Mouse (Mus musculus) ES-E14 (cell line): ENCODE results near the gene Zfp605. TPM values are rescaled to one million over a fixed set of nuclear protein-coding genes. Genes with fewer than 3 reads are reported as not detected.
"Not testable (repeated sequence)": the region's sequence is repeated elsewhere in the genome, so short reads cannot be mapped to it uniquely, and the experiment has no call there.

Experiments used
- DNase-seq: peaks from one replicate; pipeline ENCODE4 v3.0.0-alpha.2; 2013; ENCODE audit warnings: low read depth, low spot score
- H3K27ac ChIP-seq: 2 replicates; pipeline ENCODE4 v1.5.1; 2012; ENCODE audit warnings: low read depth, mild to moderate bottlenecking, low read length, moderate library complexity, mixed read lengths; ENCODE audit not compliant: poor library complexity, insufficient read depth, severe bottlenecking
- H3K36me3 ChIP-seq: 2 replicates; pipeline ENCODE4 v1.6.1; 2012; ENCODE audit warnings: mild to moderate bottlenecking, low read length, moderate library complexity, mixed read lengths; ENCODE audit not compliant: control insufficient read depth, poor library complexity, insufficient read depth, severe bottlenecking
- H3K4me1 ChIP-seq, 2 experiments: fragments of 150-350 bp in 1 of 2; sonication (generic) in 1 of 2; 2 replicates each; pipeline ENCODE4 v1.6.1; 2012; ENCODE audit warnings: low read length in 2 of 2, mild to moderate bottlenecking in 1 of 2, mixed read lengths in 1 of 2; ENCODE audit not compliant: control insufficient read depth in 2 of 2, insufficient read depth in 2 of 2, poor library complexity in 1 of 2
- H3K4me3 ChIP-seq, 2 experiments: fragments of 150-350 bp in 1 of 2; sonication (generic) in 1 of 2; 2 replicates each; pipeline ENCODE4 v1.5.1; 2012; ENCODE audit warnings: low read length in 2 of 2, low read depth in 1 of 2, mild to moderate bottlenecking in 1 of 2, mixed read lengths in 1 of 2; ENCODE audit not compliant: insufficient read depth in 1 of 2, poor library complexity in 1 of 2, severe bottlenecking in 1 of 2
- H3K9ac ChIP-seq: 2 replicates; pipeline ENCODE4 v1.6.1; 2012; ENCODE audit warnings: low read depth, mild to moderate bottlenecking, low read length, mixed read lengths; ENCODE audit not compliant: poor library complexity, insufficient read depth, severe bottlenecking
- H3K9me3 ChIP-seq: fragments of 150-350 bp; sonication (generic); 2 replicates; pipeline ENCODE4 v1.6.1; 2012; ENCODE audit warnings: low read depth, mild to moderate bottlenecking, low read length; ENCODE audit not compliant: control insufficient read depth, insufficient read depth
- CHD2 ChIP-seq: IDR thresholded peaks from 2 replicates; pipeline ENCODE4 v1.6.1; 2014; ENCODE audit warnings: mild to moderate bottlenecking, low read depth, low read length, inconsistent platforms
- HCFC1 ChIP-seq: IDR thresholded peaks from 2 replicates; pipeline ENCODE4 v1.6.1; 2012; ENCODE audit warnings: low read length, inconsistent platforms, borderline replicate concordance; ENCODE audit not compliant: insufficient read depth
- MAFK ChIP-seq: IDR thresholded peaks from 2 replicates; pipeline ENCODE4 v1.6.1; 2014; ENCODE audit warnings: mild to moderate bottlenecking, low read depth, low read length, inconsistent platforms; ENCODE audit not compliant: insufficient read depth
- ZC3H11A ChIP-seq: IDR thresholded peaks from 2 replicates; pipeline ENCODE4 v1.6.1; 2012; ENCODE audit warnings: low read depth, mild to moderate bottlenecking, inconsistent platforms, low read length, borderline replicate concordance
- ZNF384 ChIP-seq: IDR thresholded peaks from 2 replicates; pipeline ENCODE4 v1.6.1; 2012; ENCODE audit warnings: low read depth, low read length, inconsistent platforms
- in situ Hi-C, 2 experiments: fragments of 600-800 bp; cut with MboI; formaldehyde crosslinking; loops; one replicate each; pipeline ENCODE4 v1.15.1; 2025; ENCODE audit warnings: low sequenced_read_pairs in 2 of 2, inconsistent platforms in 1 of 2; ENCODE audit not compliant: unreplicated experiment in 2 of 2
- total RNA-seq: library from RNA; depleted of rRNA; stranded (reverse); fragments of 300-350 nt; gene quantifications from 2 replicates; pipeline ENCODE4 v1.2.3, GENCODE M21; 2012

Zfp605 gene
- total RNA-seq, 1 experiment, result 8.9 TPM

GRCm38 (mm10) chr5:110107581-110108304 is 2.1 kb upstream of the Zfp605 start, which contains the start of gene Gtpbp6:
Gene Gtpbp6, minus strand, starts transcription at chr5:110108197.
- H3K36me3 ChIP-seq, result peaks cover 42% of the 10 kb centered on the region
- H3K27ac ChIP-seq, result peak within 1 kb of the TSS; percentile 100
- in situ Hi-C loops, result no loop called here
- H3K9me3 ChIP-seq, result no peaks in the 10 kb centered on the region
- TF ChIP-seq ZNF384 (no peak), ZC3H11A (no peak), CHD2 (no peak), HCFC1 (no peak), MAFK (no peak)
- peak; percentile 98 for DNase-seq
- peak within 1 kb of the TSS; percentile 98 for H3K9ac ChIP-seq
- peak within 1 kb of the TSS; percentile 83 to 99 for H3K4me3 ChIP-seq
- peaks cover 0 to 25% of the 10 kb centered on the region in 2 experiments; a peak in 2 of 4 replicates for H3K4me1 ChIP-seq

GRCm38 (mm10) chr5:110108305-110108628 is 1.6 kb upstream of the Zfp605 start:
- Histone ChIP-seq H3K27ac (no peak overlapping the region; the same call in 1 of the 2 replicates), H3K36me3 (peaks cover 37% of the 10 kb centered on the region), H3K9me3 (no peaks in the 10 kb centered on the region), H3K9ac (no peak overlapping the region), H3K4me3 (peak overlapping the region in 1 of 2 experiments; percentile 83; a peak in 2 of 4 replicates), H3K4me1 (peaks cover 0 to 25% of the 10 kb centered on the region in 2 experiments; a peak in 2 of 4 replicates)
- no peak for DNase-seq
- no peak for TF ChIP-seq HCFC1
- in situ Hi-C loops, result no loop called here

- H3K4me3 ChIP-seq, DNase-seq, in situ Hi-C loops, H3K4me1 ChIP-seq, H3K9ac ChIP-seq, H3K9me3 ChIP-seq, H3K36me3 ChIP-seq: not testable (repeated sequence)
- peak overlapping the region; percentile 63; the same call in 1 of the 2 replicates for H3K27ac ChIP-seq
These were observed 12.5 kb downstream of the Zfp605 start for GRCm38 (mm10) chr5:110122380-110122779.

- peak within 1 kb of the TSS; percentile 91 to 93 for H3K4me3 ChIP-seq
- H3K4me1 ChIP-seq, result no peaks in the 10 kb centered on the region; a peak in 1 of 4 replicates
- TF ChIP-seq ZC3H11A (no peak), MAFK (no peak), CHD2 (no peak), HCFC1 (peak; percentile 86), ZNF384 (peak; percentile 94)
- peak within 1 kb of the TSS; percentile 74 for H3K9ac ChIP-seq
- H3K27ac ChIP-seq, result no peak within 1 kb of the TSS
- in situ Hi-C loops, result no loop called here
- no peaks in the 10 kb centered on the region; the same call in none of the 2 replicates for H3K36me3 ChIP-seq
- DNase-seq, result peak; percentile 96
- peaks cover 32% of the 10 kb centered on the region for H3K9me3 ChIP-seq
These were observed 25.6 kb downstream of the Zfp605 start, which contains the start of gene Chfr for GRCm38 (mm10) chr5:110135293-110136086. Gene Chfr, plus strand, starts transcription at chr5:110135842.
